Mouse (Mus musculus): ENCODE data around the gene Poc1b.

DNA sequence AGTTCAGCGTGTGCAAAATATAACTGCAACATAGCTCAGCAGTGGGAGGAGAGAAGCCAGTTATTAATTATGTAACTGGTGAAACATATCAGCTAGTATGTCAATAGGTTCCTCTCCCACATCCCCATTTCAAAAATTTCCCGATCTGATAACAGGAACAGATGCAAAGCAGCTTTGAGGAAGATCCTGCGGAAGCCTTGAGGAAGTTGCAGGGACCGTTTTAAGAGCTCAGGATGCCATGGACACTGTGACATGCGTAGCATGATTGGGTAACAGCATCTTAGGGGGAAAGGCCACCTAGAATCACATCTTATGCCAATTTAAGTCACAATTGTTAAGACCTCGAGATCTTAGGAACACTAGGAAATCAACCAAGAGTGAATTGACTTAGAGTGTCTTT lies 16.9 kb upstream of the Poc1b start:
- no peak for TF ChIP-seq POLR2A (IDR thresholded peaks at IDR 0.05; ENCODE audit: borderline replicate concordance, extremely low read depth, insufficient read depth, insufficient read length, poor library complexity, severe bottlenecking)
- no peak for TF ChIP-seq CTCF (IDR thresholded peaks at IDR 0.05; ENCODE audit: borderline replicate concordance, extremely low read depth, insufficient read depth, insufficient read length)

Data from brain, embryonic 14.5 days (tissue).